Mouse (Mus musculus) heart, adult 2 months (tissue): ENCODE measurements at regions not wholly inside any gene's neighbourhood (a gene's known extent, or its start where the extent isn't known, plus 50 kb on each side); places are given as distances from the start of the nearest gene placed in this dataset.
A peak's percentile ranks its signal among the peaks of the same experiment; 100 is the strongest.

ENCODE experiments used
- DNase-seq, 2 experiments: peaks; one replicate each; pipeline ENCODE4 v3.0.0; 2021
- H3K27ac ChIP-seq: fragments of 200-600 bp; 2 replicates; pipeline ENCODE4 v1.8.1; 2022
- H3K27me3 ChIP-seq: fragments of 200-500 bp; 2 replicates; pipeline ENCODE4 v1.6.1; 2012; ENCODE audit warnings: mild to moderate bottlenecking, low read length, inconsistent platforms, mixed read lengths; ENCODE audit not compliant: control insufficient read depth, insufficient read depth
- H3K36me3 ChIP-seq: fragments of 200-500 bp; 2 replicates; pipeline ENCODE4 v1.6.1; 2012; ENCODE audit warnings: low read length, inconsistent platforms; ENCODE audit not compliant: control insufficient read depth, insufficient read depth
- H3K4me1 ChIP-seq: fragments of 200-500 bp; 2 replicates; pipeline ENCODE4 v1.6.1; 2011; ENCODE audit warnings: low read length; ENCODE audit not compliant: control insufficient read depth, insufficient read depth
- H3K4me3 ChIP-seq: fragments of 200-600 bp; 2 replicates; pipeline ENCODE4 v1.8.1; 2022
- H3K79me2 ChIP-seq: fragments of 200-500 bp; replicated peaks from 2 replicates; pipeline ENCODE4 v1.6.1; 2012; ENCODE audit warnings: mild to moderate bottlenecking, inconsistent platforms, low read length, moderate library complexity, mixed read lengths; ENCODE audit not compliant: control insufficient read depth, insufficient read depth
- H3K9ac ChIP-seq: fragments of 200-500 bp; 2 replicates; pipeline ENCODE4 v1.6.1; 2012; ENCODE audit warnings: low read depth, mild to moderate bottlenecking, control low read depth, inconsistent platforms, low read length, mixed read lengths
- CTCF ChIP-seq: fragments of 200-600 bp; IDR thresholded peaks from 2 replicates; pipeline ENCODE4 v1.8.1; 2022; ENCODE audit warnings: antibody characterized with exemption, mild to moderate bottlenecking, moderate library complexity
- EP300 ChIP-seq: fragments of 200-500 bp; IDR thresholded peaks from 2 replicates; pipeline ENCODE4 v1.6.1; 2011; ENCODE audit warnings: low read depth, low read length, control low read depth; ENCODE audit not compliant: insufficient read depth
- POLR2A ChIP-seq: fragments of 200-500 bp; IDR thresholded peaks from 2 replicates; pipeline ENCODE4 v1.6.1; 2011; ENCODE audit warnings: mild to moderate bottlenecking, low read depth, low read length, control low read depth; ENCODE audit not compliant: insufficient read depth
- WGBS: fragments of 180-500 bp; shearing (Covaris S2); methylation state at CpG from one replicate; pipeline ENCODE4 v1.1.7; 2018; 5-methylcytosine and 5-hydroxymethylcytosine counted together
- intact Hi-C: fragments of 180-260 bp; cut with DNase I; formaldehyde crosslinking; loops from one replicate; pipeline ENCODE4 v1.15.1; 2025

DNA sequence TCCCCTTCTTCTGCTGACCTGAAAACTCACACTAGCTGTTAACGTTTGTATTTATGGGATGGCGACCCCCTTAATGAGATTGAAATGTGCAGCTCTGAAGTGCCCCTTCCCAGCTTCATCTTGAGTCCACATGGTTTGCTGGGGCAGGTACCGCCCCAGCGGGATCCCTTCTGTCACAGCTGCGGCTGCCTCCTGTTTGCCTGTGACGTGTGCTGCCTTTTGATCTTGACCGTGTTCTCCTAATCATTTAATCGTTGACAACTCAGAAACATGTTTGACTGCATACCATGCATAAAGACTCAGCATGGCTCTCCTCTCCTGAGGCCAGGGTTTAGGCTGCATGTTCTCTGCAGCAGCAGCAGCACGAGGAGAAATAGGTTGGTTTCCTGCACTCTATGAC is 511.5 kb downstream of the 1700129C05Rik start:
- WGBS: 51% methylated on average over 9 of the region's 9 CpGs
- H3K9ac ChIP-seq: no peak overlapping the region
- TF ChIP-seq CTCF: no peak
- no peak for TF ChIP-seq POLR2A
- no peak for TF ChIP-seq EP300

DNA sequence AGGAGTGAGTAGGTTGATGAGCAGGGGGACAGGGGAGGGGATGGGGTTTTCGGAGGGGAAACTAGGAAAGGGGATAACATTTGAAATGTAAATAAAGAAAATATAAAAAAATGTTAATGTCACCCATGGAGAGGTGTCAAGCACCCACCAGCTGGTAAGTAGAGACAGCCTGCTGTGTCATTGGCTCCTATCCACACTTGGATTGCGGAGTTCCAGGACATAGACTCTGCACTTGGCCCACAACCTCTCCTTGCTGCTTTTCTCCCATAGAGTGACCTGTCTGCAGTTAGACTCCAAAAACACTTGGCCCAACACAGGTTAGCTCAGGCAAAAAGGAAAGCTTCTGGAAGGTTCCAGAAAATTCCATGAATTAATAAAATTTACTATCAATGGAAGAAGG is 514.4 kb downstream of the 1700129C05Rik start:
- DNase-seq: no peak
- H3K36me3 ChIP-seq: 0 out of 2 replicates have a peak, but pooled peaks cover 2% of the 10 kb centered on the region
- intact Hi-C loops: no loop called here
- H3K4me1 ChIP-seq: peaks cover 3% of the 10 kb centered on the region
- TF ChIP-seq POLR2A (no peak), CTCF (no peak), EP300 (no peak)
- H3K27ac ChIP-seq: no peak overlapping the region
- no peaks in the 10 kb centered on the region for H3K79me2 ChIP-seq
- no peak overlapping the region for H3K9ac ChIP-seq
- no peaks in the 10 kb centered on the region for H3K27me3 ChIP-seq
- WGBS: 83% methylated on average over 2 of the region's 2 CpGs
- H3K4me3 ChIP-seq: no peak overlapping the region

More for the DNA sequence above, 511.5 kb downstream of the 1700129C05Rik start:
- Histone ChIP-seq H3K27ac (no peak overlapping the region), H3K79me2 (no peaks in the 10 kb centered on the region), H3K4me3 (no peak overlapping the region), H3K36me3 (0 out of 2 replicates have a peak, but pooled peaks cover 2% of the 10 kb centered on the region), H3K4me1 (peaks cover 3% of the 10 kb centered on the region), H3K27me3 (no peaks in the 10 kb centered on the region)
- DNase-seq: no peak
- intact Hi-C loops: no loop called here

DNA sequence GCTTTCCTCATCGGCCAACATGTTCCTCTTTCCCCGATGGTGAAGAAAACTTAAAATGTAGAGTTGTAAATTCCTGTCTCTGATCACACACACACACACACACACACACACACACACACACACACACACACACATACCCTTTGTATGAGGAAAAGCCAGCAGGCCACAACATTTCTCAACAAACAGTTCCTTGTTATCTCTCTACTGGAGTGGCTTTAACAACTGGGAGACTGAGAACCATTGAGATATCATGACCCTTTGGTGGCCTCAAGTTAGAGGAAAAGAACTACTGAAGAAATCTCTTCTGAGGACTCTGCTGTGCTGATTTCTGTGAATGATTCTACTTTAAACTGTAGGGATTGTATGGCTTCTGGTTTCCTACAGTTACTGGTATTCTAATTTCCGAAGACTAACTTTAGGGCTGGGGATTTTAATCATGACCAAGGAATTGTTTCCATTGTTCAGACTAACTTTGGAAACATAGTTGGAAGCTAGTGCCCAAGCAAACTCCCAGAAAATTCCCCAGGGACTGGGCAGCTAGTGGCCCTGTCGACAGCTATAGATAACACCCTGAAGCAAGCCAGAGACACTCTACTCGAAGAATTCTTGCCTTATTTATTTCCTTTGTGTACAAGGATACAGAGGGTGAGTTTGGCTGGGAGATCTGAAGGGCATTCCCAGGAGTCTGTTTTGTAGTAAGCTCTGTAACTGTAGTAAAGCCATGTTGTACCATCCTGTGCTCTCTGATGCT is 516.0 kb downstream of the 1700129C05Rik start:
- 17% methylated on average over 5 of the region's 5 CpGs for WGBS
- Histone ChIP-seq H3K27me3 (no peaks in the 10 kb centered on the region), H3K79me2 (no peaks in the 10 kb centered on the region), H3K36me3 (0 out of 2 replicates have a peak, but pooled peaks cover 2% of the 10 kb centered on the region), H3K27ac (no peak overlapping the region; the same call in 1 of the 2 replicates), H3K4me3 (no peak overlapping the region), H3K4me1 (peaks cover 3% of the 10 kb centered on the region), H3K9ac (no peak overlapping the region)
- TF ChIP-seq EP300: 0 out of 2 replicates have a peak, but pooled peaks have one; percentile 65
- TF ChIP-seq POLR2A: no peak
- intact Hi-C loops: no loop called here
- peak in 1 of 2 experiments; percentile 23 for DNase-seq

DNA sequence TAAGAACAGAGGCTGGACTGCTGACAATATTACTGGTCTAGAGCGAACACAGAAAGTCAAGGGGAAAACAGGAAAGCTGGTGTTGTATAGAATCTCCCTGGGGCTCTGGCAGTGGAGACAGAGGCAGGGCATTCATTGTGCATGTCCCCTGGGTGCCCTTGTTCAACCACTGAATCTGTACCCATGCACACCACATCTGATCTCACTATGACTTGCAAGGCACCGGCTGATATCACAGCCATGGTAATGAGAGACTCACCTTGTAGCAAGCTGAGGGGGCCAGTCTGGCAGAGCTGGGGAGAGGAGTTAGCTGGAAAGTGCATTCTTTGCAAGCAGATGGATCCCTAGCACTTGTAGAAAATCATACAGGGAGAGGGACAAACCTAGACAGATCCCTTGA is 522.5 kb downstream of the 1700129C05Rik start:
- no peak overlapping the region for H3K9ac ChIP-seq
- WGBS: 77% methylated on average over 2 of the region's 2 CpGs
- H3K4me1 ChIP-seq: no peaks in the 10 kb centered on the region
- no peaks in the 10 kb centered on the region for H3K36me3 ChIP-seq
- TF ChIP-seq EP300 (no peak), POLR2A (no peak), CTCF (no peak)
- intact Hi-C loops: no loop called here
- no peak for DNase-seq
- H3K79me2 ChIP-seq: no peaks in the 10 kb centered on the region
- no peak overlapping the region for H3K27ac ChIP-seq
- H3K4me3 ChIP-seq: no peak overlapping the region
- no peaks in the 10 kb centered on the region for H3K27me3 ChIP-seq

DNA sequence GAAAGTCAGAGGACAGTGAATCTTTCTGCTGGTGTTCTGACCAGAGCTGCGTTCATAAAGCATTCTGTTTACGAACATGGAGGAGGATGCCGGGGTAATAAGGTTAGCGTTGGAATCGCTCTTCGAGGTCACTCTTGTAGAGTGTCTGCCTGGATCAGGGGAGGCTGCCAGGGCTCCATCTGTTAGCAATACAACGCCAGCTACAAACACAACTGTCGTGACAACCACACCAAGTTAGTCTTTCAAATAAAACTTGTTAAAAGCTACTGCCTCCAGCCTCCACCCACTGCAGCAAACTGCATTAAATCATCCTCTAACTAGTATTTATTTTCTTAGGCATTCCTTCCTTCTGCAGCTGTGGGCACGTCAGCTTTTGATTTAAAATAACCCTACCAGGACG is 525.0 kb downstream of the 1700129C05Rik start:
- DNase-seq: peak in 1 of 2 experiments; percentile 5
- 64% methylated on average over 10 of the region's 10 CpGs for WGBS
- Histone ChIP-seq H3K9ac (no peak overlapping the region), H3K36me3 (no peaks in the 10 kb centered on the region), H3K27me3 (no peaks in the 10 kb centered on the region), H3K27ac (no peak overlapping the region), H3K4me1 (no peaks in the 10 kb centered on the region), H3K79me2 (no peaks in the 10 kb centered on the region), H3K4me3 (no peak overlapping the region)
- intact Hi-C loops: no loop called here
- no peak for TF ChIP-seq EP300

DNA sequence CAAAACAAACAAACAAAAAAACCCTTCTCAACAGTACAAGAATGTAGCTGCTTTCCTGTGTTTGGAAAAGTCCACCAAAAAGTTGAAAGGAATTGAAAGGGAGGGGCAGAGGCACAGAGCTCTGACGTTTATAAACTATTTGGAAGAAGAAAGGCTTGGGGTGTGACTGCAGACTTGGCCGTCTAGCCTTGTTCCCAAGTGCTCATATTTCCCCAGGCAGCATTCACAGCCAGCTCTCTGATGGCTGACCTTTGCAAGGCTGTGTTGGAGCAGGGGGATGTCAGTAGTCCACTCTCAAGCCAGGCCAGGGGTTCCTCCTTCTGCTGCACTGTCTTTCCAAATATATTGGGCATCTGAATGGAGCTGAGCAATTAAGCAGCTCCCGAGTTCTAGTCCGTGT is 534.5 kb downstream of the 1700129C05Rik start:
- no peaks in the 10 kb centered on the region for H3K36me3 ChIP-seq
- H3K4me3 ChIP-seq: no peak overlapping the region
- intact Hi-C loops: loop anchor here (10.0 kb wide), 1 partner anchor 573 kb away; no protein-coding TSS in a partner anchor
- H3K4me1 ChIP-seq: no peaks in the 10 kb centered on the region
- no peaks in the 10 kb centered on the region for H3K79me2 ChIP-seq
- H3K27ac ChIP-seq: no peak overlapping the region
- no peak for TF ChIP-seq CTCF
- no peak for TF ChIP-seq POLR2A
- H3K9ac ChIP-seq: no peak overlapping the region
- WGBS: 38% methylated on average over 4 of the region's 4 CpGs
- DNase-seq: peak; percentile 40 to 47
- no peaks in the 10 kb centered on the region for H3K27me3 ChIP-seq
